Mouse (Mus musculus): ENCODE data around the gene Foxr1. TPM values are rescaled to one million over a fixed set of nuclear protein-coding genes. Genes with fewer than 3 reads are reported as not detected.
A peak's percentile ranks its signal among the peaks of the same experiment; 100 is the strongest.
"Not testable (repeated sequence)": the region's sequence is repeated elsewhere in the genome, so short reads cannot be mapped to it uniquely, and the experiment has no call there.

The Foxr1 gene
- polyA plus RNA-seq, 2 experiments from 2014 or later = 0.45 TPM; not detected in 1

- no peak for ATAC-seq
Observed at GRCm38 (mm10) chr9:44477339-44478228, 36.6 kb upstream of the Foxr1 start.

- no peak for ATAC-seq
Observed at GRCm38 (mm10) chr9:44475936-44476335, 35.0 kb upstream of the Foxr1 start.

GRCm38 (mm10) chr9:44474327-44474726 is 33.4 kb upstream of the Foxr1 start:
- ATAC-seq = no peak

- ATAC-seq = no peak
Observed at GRCm38 (mm10) chr9:44473184-44473583, 32.2 kb upstream of the Foxr1 start.

GRCm38 (mm10) chr9:44468800-44469199 is 27.9 kb upstream of the Foxr1 start:
- no peak for ATAC-seq

- no peak for ATAC-seq
Observed at GRCm38 (mm10) chr9:44468224-44468623, 27.3 kb upstream of the Foxr1 start.

GRCm38 (mm10) chr9:44461950-44462349 is 21.0 kb upstream of the Foxr1 start:
- ATAC-seq = no peak

- ATAC-seq = no peak
Observed at GRCm38 (mm10) chr9:44457035-44457742, 16.3 kb upstream of the Foxr1 start.

- ATAC-seq = no peak
Observed at GRCm38 (mm10) chr9:44454891-44455220, 13.9 kb upstream of the Foxr1 start, which contains the start of gene Upk2. TSS of gene Upk2 (minus strand) at chr9:44454976.

GRCm38 (mm10) chr9:44454132-44454890 is 13.4 kb upstream of the Foxr1 start:
- ATAC-seq = no peak

- no peak for ATAC-seq
Observed at GRCm38 (mm10) chr9:44450387-44450786, 9.5 kb upstream of the Foxr1 start.

- ATAC-seq = not testable (repeated sequence)
Observed at GRCm38 (mm10) chr9:44444402-44445025, 3.6 kb upstream of the Foxr1 start.

- no peak for ATAC-seq
Observed at GRCm38 (mm10) chr9:44435747-44436146, 5.2 kb downstream of the Foxr1 start.

GRCm38 (mm10) chr9:44432577-44433185 is 8.3 kb downstream of the Foxr1 start:
- no peak for ATAC-seq

- ATAC-seq = no peak
Observed at GRCm38 (mm10) chr9:44423576-44423975, 17.4 kb downstream of the Foxr1 start.

GRCm38 (mm10) chr9:44420280-44420898 is 20.5 kb downstream of the Foxr1 start:
- ATAC-seq = no peak

- ATAC-seq = not testable (repeated sequence)
Observed at GRCm38 (mm10) chr9:44419730-44420129, 21.2 kb downstream of the Foxr1 start.

GRCm38 (mm10) chr9:44418519-44419385 is 22.2 kb downstream of the Foxr1 start, which contains the start of gene Ccdc84:
TSS of gene Ccdc84 (minus strand) at chr9:44418569.
- ATAC-seq = no peak

GRCm38 (mm10) chr9:44417892-44418363 is 23.0 kb downstream of the Foxr1 start:
- peak; percentile 80 for ATAC-seq

GRCm38 (mm10) chr9:44417156-44417891 is 23.6 kb downstream of the Foxr1 start:
- ATAC-seq = no peak
